Mouse (Mus musculus) WW6 (cell line): ENCODE measurements around the gene Ap2s1.

Source experiments
- DNase-seq: peaks from one replicate; pipeline ENCODE4 v3.0.0-alpha.2; 2013; ENCODE audit warnings: low read depth, low spot score

Gene Ap2s1

GRCm38 (mm10) chr7:16793010-16793725, 55.0 kb downstream of the Ap2s1 start:
- DNase-seq = no peak

GRCm38 (mm10) chr7:16794886-16795285, 56.7 kb downstream of the Ap2s1 start:
- DNase-seq = no peak
